Mouse (Mus musculus): Measurements from ENCODE around the gene Actr1b.

- TF ChIP-seq CTCF (IDR thresholded peaks at IDR 0.05; ENCODE audit: low read depth) (no peak), EP300 (optimal IDR thresholded peaks at IDR 0.05) (no peak)
Measured at GRCm38 (mm10) chr1:36709854-36710280, 4.4 kb downstream of the Actr1b start, which contains the start of gene 4933424G06Rik.
